Mouse (Mus musculus): ENCODE measurements around the gene Nrp1. TPM values are rescaled to one million over a fixed set of nuclear protein-coding genes. Genes with fewer than 3 reads are reported as not detected.

The Nrp1 gene
- polyA plus RNA-seq, 1 experiment from 2014 or later = 39.4 TPM

- no peak overlapping the region for H3K27ac ChIP-seq (replicated peaks)
- no peak for DNase-seq (ENCODE audit: low spot score)
- H3K9me3 ChIP-seq = no peaks in the 10 kb centered on the region
- H3K4me3 ChIP-seq = no peak overlapping the region
- no peaks in the 10 kb centered on the region for H3K27me3 ChIP-seq (replicated peaks; ENCODE audit: low read depth, poor library complexity, severe bottlenecking)
- peaks cover 41% of the 10 kb centered on the region for H3K36me3 ChIP-seq (replicated peaks)
- H3K4me1 ChIP-seq = 0 out of 2 replicates have a peak, but pooled peaks cover 4% of the 10 kb centered on the region
- 84% methylated on average over 4 of the region's 4 CpGs for WGBS
Measured at GRCm38 (mm10) chr8:128435749-128436148, 77.3 kb downstream of the Nrp1 start.

DNA sequence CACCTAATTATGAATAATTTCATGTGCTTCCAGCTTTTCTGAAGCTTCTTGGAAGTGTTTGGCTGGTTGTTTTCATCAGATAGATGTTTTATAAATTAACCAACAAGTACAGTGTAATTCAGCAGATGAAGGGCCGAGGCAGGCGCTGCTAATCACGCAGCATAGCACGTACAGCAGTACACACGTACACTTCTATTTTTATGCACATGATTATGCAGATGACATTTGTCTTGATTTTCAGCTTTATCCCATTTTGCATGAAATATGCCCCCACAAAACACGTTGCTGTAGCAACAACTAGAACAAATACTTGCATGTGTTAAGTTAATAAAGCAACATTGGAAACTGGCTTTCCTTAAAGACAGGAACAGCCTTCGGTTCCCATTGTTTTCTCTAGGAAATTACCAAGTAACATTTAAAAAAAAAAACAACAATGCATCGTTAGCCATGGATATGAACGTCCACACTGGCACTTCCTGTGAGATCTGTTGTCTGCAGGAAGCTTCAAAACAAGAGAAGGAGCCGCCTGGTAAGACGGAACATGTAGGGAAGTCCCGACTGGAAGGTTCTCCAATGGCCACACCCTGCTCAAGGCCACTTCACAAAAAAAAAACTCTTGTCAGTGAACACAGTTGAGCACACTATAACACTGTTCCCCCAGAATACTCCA lies 78.9 kb downstream of the Nrp1 start:
- Histone ChIP-seq H3K36me3 (replicated peaks) (peaks cover 41% of the 10 kb centered on the region), H3K27ac (replicated peaks) (no peak overlapping the region), H3K27me3 (replicated peaks; ENCODE audit: low read depth, poor library complexity, severe bottlenecking) (no peaks in the 10 kb centered on the region), H3K9me3 (no peaks in the 10 kb centered on the region), H3K4me3 (no peak overlapping the region), H3K4me1 (0 out of 2 replicates have a peak, but pooled peaks cover 8% of the 10 kb centered on the region)
- no peak for DNase-seq (ENCODE audit: low spot score)
- WGBS = 82% methylated on average over 12 of the region's 12 CpGs

GRCm38 (mm10) chr8:128441407-128441806 lies 83.0 kb downstream of the Nrp1 start:
- 57% methylated on average over 1 of the region's 1 CpGs for WGBS

DNA sequence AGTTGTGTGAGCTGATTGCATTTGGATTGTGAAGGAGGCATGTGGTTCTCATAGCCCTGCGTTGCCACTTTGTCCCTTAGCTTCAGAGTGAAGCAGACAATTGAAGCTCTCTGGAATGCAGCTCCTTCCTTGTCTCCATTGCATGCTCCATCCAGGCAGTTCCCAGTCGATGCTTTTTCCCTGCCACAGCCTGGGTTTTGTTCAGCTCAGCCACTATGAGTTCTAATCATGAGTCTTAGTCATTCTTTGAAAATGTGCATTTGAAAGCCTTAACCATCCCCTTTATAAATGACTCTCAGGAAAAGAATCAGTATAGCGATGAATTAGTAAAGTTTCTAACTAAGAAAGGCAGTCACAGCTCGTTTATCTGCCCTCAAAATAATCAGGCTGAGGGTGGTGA lies 87.2 kb downstream of the Nrp1 start:
- Histone ChIP-seq H3K27me3 (replicated peaks; ENCODE audit: low read depth, poor library complexity, severe bottlenecking) (no peaks in the 10 kb centered on the region), H3K4me1 (peaks cover 36% of the 10 kb centered on the region), H3K4me3 (no peak overlapping the region), H3K9me3 (no peaks in the 10 kb centered on the region), H3K36me3 (replicated peaks) (no peaks in the 10 kb centered on the region), H3K27ac (replicated peaks) (peak overlapping the region; percentile 61)
- DNase-seq (ENCODE audit: low spot score) = no peak
- WGBS = 33% methylated on average over 4 of the region's 4 CpGs

More at GRCm38 (mm10) chr8:128441407-128441806, 83.0 kb downstream of the Nrp1 start:
- DNase-seq (ENCODE audit: low spot score) = no peak
- no peak overlapping the region for H3K4me3 ChIP-seq
- no peak overlapping the region for H3K27ac ChIP-seq (replicated peaks)
- peaks cover 33% of the 10 kb centered on the region for H3K4me1 ChIP-seq
- H3K36me3 ChIP-seq (replicated peaks) = peaks cover 7% of the 10 kb centered on the region; the same call in 1 of the 2 replicates
- no peaks in the 10 kb centered on the region for H3K27me3 ChIP-seq (replicated peaks; ENCODE audit: low read depth, poor library complexity, severe bottlenecking)
- H3K9me3 ChIP-seq = no peaks in the 10 kb centered on the region

DNA sequence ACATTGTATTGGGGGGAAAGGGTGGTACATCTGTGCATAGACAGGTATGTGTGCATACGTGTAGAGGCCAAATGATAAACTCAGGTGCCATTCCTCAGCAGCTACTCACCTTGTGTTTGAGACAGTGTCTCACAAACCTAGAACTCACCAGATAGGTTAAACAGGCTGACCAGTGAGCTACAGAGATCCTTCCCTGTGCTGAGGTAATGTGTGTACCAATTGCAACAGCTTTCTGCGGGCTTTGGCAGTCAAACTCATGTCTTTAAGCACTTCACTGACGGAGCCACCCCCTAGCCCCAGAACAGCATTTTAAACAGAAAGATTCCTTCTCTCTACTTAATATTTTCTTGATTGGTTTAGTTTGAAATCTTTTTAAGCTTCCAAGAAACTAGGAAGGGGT lies 88.2 kb downstream of the Nrp1 start:
- WGBS = 90% methylated on average over 3 of the region's 3 CpGs
- Histone ChIP-seq H3K4me1 (peaks cover 40% of the 10 kb centered on the region), H3K27me3 (replicated peaks; ENCODE audit: low read depth, poor library complexity, severe bottlenecking) (no peaks in the 10 kb centered on the region), H3K4me3 (no peak overlapping the region), H3K9me3 (no peaks in the 10 kb centered on the region), H3K36me3 (replicated peaks) (no peaks in the 10 kb centered on the region), H3K27ac (replicated peaks) (no peak overlapping the region; the same call in 1 of the 2 replicates)
- DNase-seq (ENCODE audit: low spot score) = no peak

GRCm38 (mm10) chr8:128447320-128447719 lies 88.9 kb downstream of the Nrp1 start:
- no peaks in the 10 kb centered on the region for H3K27me3 ChIP-seq (replicated peaks; ENCODE audit: low read depth, poor library complexity, severe bottlenecking)
- WGBS = 97% methylated on average over 3 of the region's 3 CpGs

GRCm38 (mm10) chr8:128450390-128451032 lies 92.1 kb downstream of the Nrp1 start:
- Histone ChIP-seq H3K4me1 (peaks cover 43% of the 10 kb centered on the region), H3K36me3 (replicated peaks) (no peaks in the 10 kb centered on the region), H3K27ac (replicated peaks) (peak overlapping the region; percentile 54; the same call in 1 of the 2 replicates), H3K9me3 (no peaks in the 10 kb centered on the region), H3K27me3 (replicated peaks; ENCODE audit: low read depth, poor library complexity, severe bottlenecking) (no peaks in the 10 kb centered on the region), H3K4me3 (no peak overlapping the region)
- WGBS = 71% methylated on average over 9 of the region's 9 CpGs
- no peak for DNase-seq (ENCODE audit: low spot score)

More at GRCm38 (mm10) chr8:128447320-128447719, 88.9 kb downstream of the Nrp1 start:
- DNase-seq (ENCODE audit: low spot score) = no peak
- Histone ChIP-seq H3K4me3 (no peak overlapping the region), H3K27ac (replicated peaks) (no peak overlapping the region), H3K9me3 (no peaks in the 10 kb centered on the region), H3K4me1 (peaks cover 40% of the 10 kb centered on the region), H3K36me3 (replicated peaks) (no peaks in the 10 kb centered on the region)

GRCm38 (mm10) chr8:128451121-128451520 lies 92.7 kb downstream of the Nrp1 start:
- Histone ChIP-seq H3K9me3 (no peaks in the 10 kb centered on the region), H3K4me3 (no peak overlapping the region), H3K36me3 (replicated peaks) (no peaks in the 10 kb centered on the region), H3K27ac (replicated peaks) (peak overlapping the region; percentile 54; the same call in 1 of the 2 replicates), H3K27me3 (replicated peaks; ENCODE audit: low read depth, poor library complexity, severe bottlenecking) (no peaks in the 10 kb centered on the region), H3K4me1 (peaks cover 37% of the 10 kb centered on the region)
- WGBS = 38% methylated on average over 1 of the region's 1 CpGs
- no peak for DNase-seq (ENCODE audit: low spot score)

- H3K27me3 ChIP-seq (replicated peaks; ENCODE audit: low read depth, poor library complexity, severe bottlenecking) = no peaks in the 10 kb centered on the region
- H3K4me1 ChIP-seq = peaks cover 46% of the 10 kb centered on the region
- no peak overlapping the region for H3K27ac ChIP-seq (replicated peaks)
- H3K36me3 ChIP-seq (replicated peaks) = no peaks in the 10 kb centered on the region
- no peak for DNase-seq (ENCODE audit: low spot score)
- no peaks in the 10 kb centered on the region for H3K9me3 ChIP-seq
- WGBS = 58% methylated on average over 2 of the region's 2 CpGs
- H3K4me3 ChIP-seq = no peak overlapping the region
Measured at GRCm38 (mm10) chr8:128453471-128453870, 95.1 kb downstream of the Nrp1 start.

- Histone ChIP-seq H3K9me3 (no peaks in the 10 kb centered on the region), H3K36me3 (replicated peaks) (peaks cover 1% of the 10 kb centered on the region; the same call in 1 of the 2 replicates), H3K27ac (replicated peaks) (no peak overlapping the region), H3K4me1 (peaks cover 46% of the 10 kb centered on the region), H3K4me3 (no peak overlapping the region), H3K27me3 (replicated peaks; ENCODE audit: low read depth, poor library complexity, severe bottlenecking) (no peaks in the 10 kb centered on the region)
- no peak for DNase-seq (ENCODE audit: low spot score)
- WGBS = 64% methylated on average over 3 of the region's 3 CpGs
Measured at GRCm38 (mm10) chr8:128454026-128454425, 95.6 kb downstream of the Nrp1 start.

- no peak overlapping the region for H3K4me3 ChIP-seq
- no peak for DNase-seq (ENCODE audit: low spot score)
- H3K4me1 ChIP-seq = peaks cover 33% of the 10 kb centered on the region
- H3K27ac ChIP-seq (replicated peaks) = peak overlapping the region; percentile 48
- 87% methylated on average over 2 of the region's 2 CpGs for WGBS
- H3K27me3 ChIP-seq (replicated peaks; ENCODE audit: low read depth, poor library complexity, severe bottlenecking) = no peaks in the 10 kb centered on the region
- no peaks in the 10 kb centered on the region for H3K9me3 ChIP-seq
- H3K36me3 ChIP-seq (replicated peaks) = peaks cover 22% of the 10 kb centered on the region
Measured at GRCm38 (mm10) chr8:128457277-128457676, 98.9 kb downstream of the Nrp1 start.

DNA sequence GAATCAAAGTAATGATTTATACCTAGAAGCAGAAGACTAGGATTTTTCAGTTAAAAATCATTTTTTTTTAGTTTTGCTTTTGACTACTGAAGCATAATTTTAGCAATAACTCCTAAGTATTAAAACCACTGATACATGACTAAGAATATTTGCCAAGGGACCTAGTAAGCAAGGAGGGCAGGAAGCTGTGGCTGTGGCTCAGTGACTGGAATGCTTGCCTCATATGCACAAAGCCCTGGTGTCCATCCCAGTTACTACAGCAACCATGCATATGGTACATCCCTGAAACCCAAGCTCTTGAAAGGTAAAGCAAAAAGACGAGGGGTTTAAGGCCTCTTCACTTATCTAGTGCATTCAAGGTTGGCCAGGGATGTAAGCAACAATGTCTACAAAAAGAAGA lies 101.3 kb downstream of the Nrp1 start:
- Histone ChIP-seq H3K36me3 (replicated peaks) (peaks cover 22% of the 10 kb centered on the region), H3K27ac (replicated peaks) (no peak overlapping the region), H3K4me3 (no peak overlapping the region), H3K4me1 (peaks cover 18% of the 10 kb centered on the region), H3K27me3 (replicated peaks; ENCODE audit: low read depth, poor library complexity, severe bottlenecking) (no peaks in the 10 kb centered on the region), H3K9me3 (no peaks in the 10 kb centered on the region)
- WGBS = 59% methylated on average over 1 of the region's 1 CpGs
- DNase-seq (ENCODE audit: low spot score) = no peak

- no peak overlapping the region for H3K4me3 ChIP-seq
- H3K9me3 ChIP-seq = no peaks in the 10 kb centered on the region
- H3K36me3 ChIP-seq (replicated peaks) = peaks cover 22% of the 10 kb centered on the region
- H3K27ac ChIP-seq (replicated peaks) = no peak overlapping the region
- peaks cover 14% of the 10 kb centered on the region for H3K4me1 ChIP-seq
- no peak for DNase-seq (ENCODE audit: low spot score)
- H3K27me3 ChIP-seq (replicated peaks; ENCODE audit: low read depth, poor library complexity, severe bottlenecking) = no peaks in the 10 kb centered on the region
Measured at GRCm38 (mm10) chr8:128461716-128462115, 103.3 kb downstream of the Nrp1 start.
